Mouse (Mus musculus) left cerebral cortex, postnatal 36 days (tissue): ENCODE results near the gene Armc9. TPM values are rescaled to one million over a fixed set of nuclear protein-coding genes. Genes with fewer than 3 reads are reported as not detected.

Experiments used
- DNase-seq, 2 experiments: peaks; one replicate each; pipeline ENCODE4 v3.0.0; 2021 to 2022; ENCODE audit warnings: low spot score in 2 of 2, mixed read lengths in 1 of 2
- intact Hi-C: fragments of 180-260 bp; cut with DNase I; formaldehyde crosslinking; loops from one replicate; pipeline ENCODE4 v1.15.1; 2025
- total RNA-seq, 2 experiments: library from RNA; stranded (reverse); gene quantifications; 2 replicates each; pipeline ENCODE4 v1.2.3; 2021

Armc9 gene
- total RNA-seq, 2 experiments from 2014 or later = 34.1 to 46.5 TPM

DNA sequence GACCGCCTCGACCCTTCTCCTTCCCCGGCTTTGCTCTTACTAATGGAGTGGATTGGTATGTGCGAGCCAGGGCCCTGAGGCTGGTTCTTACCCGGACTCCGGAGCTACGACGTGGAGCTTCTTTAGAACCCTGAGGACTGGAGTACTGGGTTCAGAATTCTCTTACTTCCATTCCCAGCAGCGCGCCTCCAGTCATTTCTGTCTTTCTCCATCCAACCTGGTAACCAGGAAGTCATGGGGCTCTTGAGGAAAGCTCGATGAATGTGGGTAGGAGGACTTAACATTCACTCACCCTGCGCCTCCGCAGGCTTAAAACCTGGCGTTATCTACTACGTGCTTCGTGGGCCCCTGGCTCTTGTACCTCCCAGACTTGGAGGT lies 149.3 kb downstream of the Armc9 start:
- intact Hi-C loops = no loop called here
- DNase-seq = no peak

DNA sequence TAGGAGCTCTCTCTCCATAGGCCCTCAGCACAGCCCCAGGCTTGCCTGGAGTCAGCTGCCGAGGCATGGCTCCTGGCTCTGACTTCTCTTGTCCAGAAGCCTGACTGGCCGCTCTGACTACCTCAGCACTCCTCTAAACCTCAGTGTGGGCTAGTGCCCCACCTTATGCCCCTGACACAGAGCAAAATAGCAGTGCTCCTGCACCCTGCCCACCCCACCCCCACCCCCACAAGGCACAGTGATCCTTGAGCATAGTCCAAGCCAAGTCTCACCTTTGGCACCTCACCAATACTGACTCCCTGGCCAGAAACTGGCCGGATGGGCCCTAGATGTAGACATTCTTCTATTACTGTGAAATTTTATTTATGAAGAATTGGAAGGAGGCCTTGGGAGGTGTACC lies 152.1 kb downstream of the Armc9 start:
- no peak for DNase-seq
- intact Hi-C loops = no loop called here

DNA sequence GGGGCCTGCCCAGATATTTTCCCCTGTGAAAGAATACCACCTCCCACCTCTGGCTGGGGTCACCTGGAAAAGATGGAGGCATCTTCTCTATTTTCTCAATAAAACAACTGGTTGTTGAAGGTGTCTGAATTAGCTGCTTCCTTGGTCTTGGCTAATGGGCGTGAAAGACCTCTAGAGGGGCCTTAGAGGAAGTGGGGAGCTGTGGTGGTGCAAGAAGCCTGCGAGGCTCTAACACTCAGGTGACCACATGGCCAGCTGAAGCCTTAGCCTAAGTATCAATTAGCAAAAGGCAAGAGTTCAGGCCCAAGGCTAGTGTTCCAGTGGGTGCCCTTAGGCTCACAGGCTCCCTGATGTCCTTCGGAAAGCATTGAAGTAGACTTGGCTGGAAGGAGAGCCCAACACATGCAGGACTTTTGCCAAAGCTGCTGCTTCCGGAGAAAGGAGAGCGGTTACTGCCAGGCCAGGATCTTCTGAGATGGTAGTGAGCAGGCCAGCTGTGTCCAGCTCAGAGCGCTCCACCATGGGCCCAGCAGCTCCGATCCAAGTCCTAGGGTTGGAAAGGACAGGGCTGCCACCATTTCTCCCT lies 152.7 kb downstream of the Armc9 start:
- intact Hi-C loops = no loop called here
- DNase-seq = no peak

DNA sequence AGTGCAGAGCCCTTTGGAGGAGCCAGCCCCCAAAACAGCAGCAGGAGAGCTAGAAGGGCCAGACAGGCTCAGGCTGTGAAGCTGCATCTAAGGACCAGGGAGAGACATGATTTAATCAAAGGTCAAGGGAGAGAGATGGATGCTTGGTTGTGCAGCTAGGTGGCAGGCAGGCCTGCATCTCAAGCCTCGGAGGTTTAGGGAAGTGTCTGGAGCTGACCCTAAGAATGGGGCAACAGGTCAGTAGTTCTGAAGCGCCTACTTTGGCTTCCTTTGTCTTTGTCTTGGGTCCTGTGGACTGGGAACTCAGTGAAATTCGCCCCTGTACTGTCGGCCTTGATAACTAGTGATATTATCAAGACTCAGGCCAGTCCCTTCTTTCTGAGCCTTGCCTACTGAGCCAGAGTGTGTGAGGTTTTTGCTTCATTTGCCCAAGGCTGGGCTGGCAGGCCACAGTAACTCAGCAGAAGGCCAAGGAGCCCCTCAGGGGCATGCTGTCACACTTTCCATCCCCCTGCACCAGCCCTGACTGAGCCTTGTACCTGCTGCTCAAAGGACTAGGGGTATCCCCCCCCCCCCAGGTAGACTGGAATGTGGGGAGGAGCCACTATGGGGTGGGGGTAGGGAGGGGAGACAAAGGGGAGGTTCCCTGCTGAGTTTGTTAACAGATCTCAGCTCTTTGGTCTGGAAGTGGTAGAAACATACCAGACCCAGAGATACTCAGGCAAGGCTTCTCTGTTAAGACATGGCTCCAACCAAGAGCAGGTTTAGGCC lies 153.5 kb downstream of the Armc9 start:
- no peak for DNase-seq
- intact Hi-C loops = no loop called here

DNA sequence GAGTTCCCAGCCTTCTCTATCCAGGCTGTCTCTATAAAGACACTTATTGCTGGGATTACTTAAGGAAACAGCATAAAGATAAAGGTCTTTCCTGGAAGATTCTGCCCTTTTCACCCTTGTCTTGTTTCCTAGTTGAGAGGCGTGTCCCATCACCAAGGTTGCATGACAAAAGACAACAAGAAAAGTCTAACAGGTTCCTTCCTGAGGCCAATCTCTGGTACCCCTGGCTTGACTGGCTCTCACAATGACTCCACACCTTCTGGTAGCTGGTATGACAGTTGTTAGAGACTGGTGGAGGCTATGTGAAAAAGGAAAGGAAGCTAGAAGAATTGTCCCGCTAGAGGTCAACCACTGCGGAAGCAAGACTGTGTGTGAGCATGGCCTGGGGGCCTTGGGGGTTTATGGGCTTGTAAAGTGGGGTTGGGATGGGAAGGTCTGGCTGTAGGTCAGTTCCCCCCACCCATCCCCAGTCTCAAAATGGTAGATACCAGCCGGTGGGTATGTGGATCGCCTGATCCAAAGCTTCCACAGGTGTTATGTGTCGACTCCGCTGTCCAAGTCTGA lies 154.8 kb downstream of the Armc9 start:
- no peak for DNase-seq
- intact Hi-C loops = no loop called here

DNA sequence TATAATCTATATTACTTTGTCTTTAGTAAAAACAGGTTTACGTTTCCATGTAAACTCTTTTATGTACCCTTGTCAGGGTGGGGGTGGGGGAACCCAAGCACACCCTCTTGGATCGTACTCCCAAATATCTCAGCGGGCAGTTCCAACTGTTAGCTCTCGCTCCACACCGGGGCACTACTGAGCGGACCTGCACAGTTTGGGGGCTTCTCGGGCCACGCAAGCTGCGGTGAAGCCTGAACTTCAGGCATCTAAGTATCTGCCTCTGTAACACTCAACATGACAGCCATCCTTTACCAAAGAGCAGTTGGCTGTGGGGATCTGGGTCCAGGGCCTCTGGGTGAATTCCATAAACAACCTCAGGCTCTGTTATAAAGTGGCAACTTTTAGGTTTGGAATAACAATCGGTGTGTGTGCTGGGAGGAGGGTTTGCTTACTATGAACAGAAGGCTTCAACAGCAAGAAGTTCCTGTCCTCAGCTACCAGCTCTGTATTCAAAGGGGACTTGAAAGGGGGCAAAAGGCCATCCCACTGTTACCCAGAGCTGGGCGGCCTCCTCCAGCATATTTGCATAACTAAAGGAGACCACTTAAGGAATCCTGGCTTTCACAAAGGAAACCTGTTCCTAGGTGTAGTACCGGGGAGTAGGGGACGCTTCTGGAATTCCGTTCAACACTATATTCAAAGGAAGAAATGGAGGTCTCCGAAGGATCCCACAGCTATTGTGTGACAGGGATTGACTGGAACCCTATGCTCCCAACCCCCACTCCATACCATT lies 156.1 kb downstream of the Armc9 start:
- intact Hi-C loops = no loop called here

DNA sequence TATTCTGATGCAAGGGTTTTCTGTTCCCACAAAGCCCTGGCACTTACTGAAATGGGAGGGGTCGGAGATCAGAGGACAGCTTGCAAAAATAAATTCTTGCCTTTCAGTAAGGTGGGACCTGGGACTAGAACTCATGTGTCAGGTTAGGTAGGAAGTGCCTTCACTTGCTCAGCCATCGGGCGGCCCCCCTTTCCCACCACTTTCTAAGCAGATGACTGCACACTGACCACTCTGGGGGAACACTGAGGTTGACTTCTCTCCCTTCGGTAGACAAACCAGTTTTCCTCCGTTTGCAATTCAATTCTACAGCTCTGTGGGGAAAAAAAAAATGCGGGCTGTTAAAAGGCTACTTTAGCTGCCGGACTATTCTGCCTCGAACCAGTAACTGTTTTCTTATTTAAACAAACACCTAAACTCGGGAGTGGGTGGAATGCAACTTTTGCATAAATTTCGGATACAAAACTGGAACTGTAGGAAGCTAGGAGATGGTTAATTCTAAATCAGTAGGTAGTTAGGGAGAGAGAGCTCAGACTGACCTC lies 157.0 kb downstream of the Armc9 start:
- DNase-seq = no peak
- intact Hi-C loops = no loop called here

More for the DNA sequence above, 156.1 kb downstream of the Armc9 start:
- DNase-seq = no peak

DNA sequence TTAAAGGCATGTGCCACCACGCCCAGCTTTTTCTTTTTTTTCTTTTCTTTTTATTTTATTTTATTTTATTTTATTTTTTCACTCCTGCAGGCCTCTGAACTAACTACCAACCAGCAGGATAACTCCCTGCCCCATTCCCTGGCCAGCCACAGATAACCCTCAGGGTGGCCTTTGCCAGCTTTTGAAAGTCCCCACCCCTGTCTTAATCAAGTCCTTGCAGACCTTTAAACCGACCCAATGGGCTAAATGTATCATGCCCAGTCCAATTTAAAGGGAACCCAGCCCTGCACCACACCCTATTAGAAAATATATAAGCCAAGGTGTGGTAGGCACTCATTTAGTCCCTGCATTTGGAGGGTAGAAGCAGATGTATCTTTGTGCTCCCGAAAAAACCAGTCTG lies 157.7 kb downstream of the Armc9 start:
- DNase-seq = no peak
- intact Hi-C loops = no loop called here

DNA sequence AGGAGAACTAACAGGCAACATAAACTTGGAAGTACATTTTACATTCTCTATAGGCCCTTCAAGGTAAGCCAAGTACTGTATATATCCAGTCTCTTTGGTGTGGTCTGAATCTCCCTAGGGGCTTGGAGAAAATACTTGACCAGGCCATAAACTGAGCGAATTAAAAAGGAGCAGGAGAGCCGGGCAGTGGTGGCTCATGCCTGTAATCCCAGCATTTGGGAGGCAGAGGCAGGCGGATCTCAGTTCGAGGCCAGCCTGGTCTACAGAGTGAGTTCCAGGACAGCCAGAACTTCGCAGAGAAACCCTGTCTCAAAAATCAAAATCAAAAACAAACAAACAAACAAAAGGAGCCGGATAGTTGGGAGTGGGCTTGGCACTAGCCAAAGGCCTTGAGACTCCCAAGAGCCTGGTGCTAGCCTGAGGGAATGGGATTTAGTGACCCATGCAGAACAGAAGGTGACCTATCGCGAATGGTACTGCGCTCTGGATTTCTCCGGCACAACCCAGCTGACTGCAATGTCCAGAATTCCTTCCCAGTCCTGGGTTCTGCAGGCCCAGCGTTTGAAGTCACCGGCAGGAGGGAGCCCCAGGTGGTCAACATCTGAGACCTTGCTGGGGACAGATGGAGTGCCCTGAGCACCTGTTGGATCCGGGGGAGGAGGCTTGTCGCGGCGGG lies 158.7 kb downstream of the Armc9 start:
- intact Hi-C loops = no loop called here
- DNase-seq = no peak

DNA sequence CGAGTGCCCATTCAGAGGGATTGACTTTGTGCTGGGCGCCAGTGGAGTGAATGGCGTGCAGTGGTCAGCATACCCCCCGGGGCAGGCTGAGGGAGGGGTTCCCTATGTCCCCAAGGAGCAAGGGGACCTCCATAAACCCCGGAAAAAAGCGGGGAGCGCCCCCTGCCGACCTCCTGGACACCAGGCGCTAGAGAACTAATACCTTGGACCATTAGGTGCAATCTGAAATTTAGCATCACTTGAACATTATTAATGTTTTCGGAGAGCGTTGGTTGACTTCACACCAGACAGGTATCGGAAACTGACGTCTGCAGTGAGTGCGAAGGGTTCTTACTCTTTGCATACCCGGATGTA lies 159.2 kb downstream of the Armc9 start:
- no peak for DNase-seq

DNA sequence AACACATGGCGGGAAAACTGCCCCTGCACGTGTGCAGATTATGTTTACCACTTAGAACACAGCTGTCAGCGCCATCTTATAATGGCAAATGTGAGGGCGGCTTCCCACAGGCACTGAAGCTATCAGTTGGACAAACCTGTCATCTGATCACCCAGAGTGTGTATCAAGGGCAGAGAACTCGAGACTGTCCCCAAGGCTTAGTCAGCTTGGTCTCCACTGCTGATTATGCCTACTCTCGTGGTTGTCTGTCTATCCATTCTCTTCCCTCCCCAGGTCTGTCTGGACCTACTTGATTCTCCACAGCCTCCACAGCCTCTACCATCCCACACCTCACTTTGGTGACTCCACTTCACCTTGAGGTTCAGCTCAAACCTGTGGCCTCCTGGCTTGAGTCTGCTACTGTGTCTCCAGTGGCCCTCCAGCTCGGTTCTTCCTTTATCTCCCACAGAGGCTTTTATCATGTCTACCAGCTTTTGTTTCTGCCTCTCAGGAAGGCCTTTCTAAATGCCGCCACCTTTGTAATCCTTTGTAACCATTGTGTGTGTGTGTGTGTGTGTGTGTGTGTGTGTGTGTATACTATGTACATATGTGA lies 166.3 kb downstream of the Armc9 start:
- no peak for DNase-seq
- intact Hi-C loops = no loop called here

More for the DNA sequence above, 159.2 kb downstream of the Armc9 start:
- intact Hi-C loops = no loop called here

Other genes with a start within 250 kb of the Armc9 start
- gene 4933407L21Rik, start 226.3 kb upstream of the Armc9 start, total RNA-seq = 1 to 10 TPM; 6.5 to 7.5 TPM
- gene Gpr55, start 193.8 kb upstream of the Armc9 start, total RNA-seq = not detected
- under 1 TPM; 0.36 to 0.99 TPM for gene Spata3, start 138.0 kb upstream of the Armc9 start, total RNA-seq
- gene 2810459M11Rik, start 108.9 kb upstream of the Armc9 start, total RNA-seq = 1 to 10 TPM; 5.6 to 9.0 TPM
- 100 to 1,000 TPM; 106 TPM for gene Psmd1, start 90.4 kb upstream of the Armc9 start, total RNA-seq
- not detected for gene Htr2b, start 42.8 kb upstream of the Armc9 start, total RNA-seq
- gene Gm21972, start 21.1 kb upstream of the Armc9 start, total RNA-seq = 1 to 10 TPM in 1 of 2 experiments, not detected in 1; 3.2 TPM
- gene B3gnt7, start 148.1 kb downstream of the Armc9 start, total RNA-seq = 1 to 10 TPM in 1 of 2 experiments, under 1 TPM in 1; 0.84 to 1.3 TPM
- gene Ncl, start 204.6 kb downstream of the Armc9 start, total RNA-seq = 100 to 1,000 TPM; 132 to 142 TPM